Mouse (Mus musculus) forebrain, embryonic 13.5 days (tissue): ENCODE measurements at regions not wholly inside any gene's neighbourhood (a gene's known extent, or its start where the extent isn't known, plus 50 kb on each side); places are given as distances from the start of the nearest gene placed in this dataset.

Experiments used
- ATAC-seq: fragments of 200-750 bp; cut with Nextera tagmentation; 2 replicates; pipeline ENCODE4 v1.8.0; 2017
- H3K27ac ChIP-seq: fragments of 300-500 bp; sonication (generic); 2 replicates; pipeline ENCODE4 v1.5.1; 2015; ENCODE audit warnings: inconsistent platforms, mild to moderate bottlenecking, moderate library complexity
- H3K27me3 ChIP-seq: fragments of 300-500 bp; sonication (generic); 2 replicates; pipeline ENCODE4 v1.6.1; 2015; ENCODE audit warnings: mild to moderate bottlenecking, inconsistent platforms
- H3K36me3 ChIP-seq: fragments of 300-500 bp; sonication (generic); 2 replicates; pipeline ENCODE4 v1.6.1; 2015; ENCODE audit warnings: mild to moderate bottlenecking, inconsistent platforms; ENCODE audit not compliant: poor library complexity, severe bottlenecking
- H3K4me1 ChIP-seq: fragments of 300-500 bp; sonication (generic); 2 replicates; pipeline ENCODE4 v1.6.1; 2015; ENCODE audit warnings: inconsistent platforms
- H3K4me2 ChIP-seq: fragments of 300-500 bp; sonication (generic); 2 replicates; pipeline ENCODE4 v1.6.1; 2015; ENCODE audit warnings: inconsistent platforms, mild to moderate bottlenecking, moderate library complexity
- H3K4me3 ChIP-seq: fragments of 300-500 bp; sonication (generic); 2 replicates; pipeline ENCODE4 v1.5.1; 2015; ENCODE audit warnings: mild to moderate bottlenecking, inconsistent platforms
- H3K9ac ChIP-seq: fragments of 300-500 bp; sonication (generic); 2 replicates; pipeline ENCODE4 v1.6.1; 2015; ENCODE audit warnings: mild to moderate bottlenecking, inconsistent platforms
- H3K9me3 ChIP-seq: fragments of 300-500 bp; sonication (generic); replicated peaks from 2 replicates; pipeline ENCODE4 v1.6.1; 2016; ENCODE audit warnings: inconsistent platforms
- WGBS: fragments of 180-500 bp; shearing (Covaris S2); methylation state at CpG from one replicate; pipeline ENCODE4 v1.1.7; 2015; 5-methylcytosine and 5-hydroxymethylcytosine counted together

DNA sequence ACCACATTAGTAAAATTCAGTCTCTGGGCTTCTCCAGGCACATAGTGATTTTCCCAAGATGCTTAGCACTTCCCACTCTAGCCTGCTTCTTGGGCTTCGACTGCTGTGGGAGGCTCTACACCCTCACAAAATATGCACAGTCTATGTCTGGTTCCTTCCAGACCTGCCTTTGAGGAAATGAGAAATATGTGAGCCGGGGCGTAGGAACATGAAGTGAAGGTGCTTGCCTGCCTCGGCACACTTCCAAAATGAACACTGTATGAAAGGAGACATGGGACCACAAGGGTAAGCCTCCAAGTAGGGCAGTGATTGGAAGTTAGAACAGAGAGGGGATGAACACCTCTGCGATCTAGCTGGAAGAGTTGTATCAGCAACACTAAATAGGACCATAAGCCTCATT is 54.5 kb downstream of the Gm10260 start:
- Histone ChIP-seq H3K27ac (no peak overlapping the region), H3K4me3 (no peak overlapping the region), H3K9ac (no peak overlapping the region), H3K4me2 (no peak overlapping the region), H3K9me3 (no peaks in the 10 kb centered on the region), H3K36me3 (no peaks in the 10 kb centered on the region), H3K27me3 (no peaks in the 10 kb centered on the region), H3K4me1 (no peaks in the 10 kb centered on the region)
- no peak for ATAC-seq
- WGBS, result 93% methylated on average over 5 of the region's 5 CpGs

DNA sequence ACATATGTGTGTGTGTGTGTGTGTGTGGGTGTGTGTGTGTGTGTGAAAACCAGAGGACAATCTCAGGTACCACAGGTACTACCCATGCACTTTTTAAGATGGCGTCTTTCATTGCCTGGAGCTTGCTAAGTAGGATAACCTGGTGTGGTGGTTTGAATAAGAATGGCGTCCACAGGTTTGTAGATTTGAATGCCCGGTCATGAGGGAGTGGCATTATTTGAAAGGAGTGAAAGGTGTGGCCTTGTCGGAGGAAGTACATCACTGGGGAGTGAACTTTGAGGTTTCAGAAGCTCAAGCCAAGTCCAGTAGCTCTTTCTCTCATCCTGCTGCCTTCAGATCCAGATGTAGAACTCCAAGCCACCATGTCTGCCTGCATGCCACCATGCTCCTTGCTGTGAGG is 55.9 kb downstream of the Gm10260 start:
- Histone ChIP-seq H3K27ac (no peak overlapping the region), H3K4me1 (no peaks in the 10 kb centered on the region), H3K9ac (no peak overlapping the region), H3K36me3 (no peaks in the 10 kb centered on the region), H3K4me3 (no peak overlapping the region), H3K9me3 (no peaks in the 10 kb centered on the region), H3K27me3 (no peaks in the 10 kb centered on the region), H3K4me2 (no peak overlapping the region)
- 95% methylated on average over 4 of the region's 4 CpGs for WGBS
- ATAC-seq, result no peak

DNA sequence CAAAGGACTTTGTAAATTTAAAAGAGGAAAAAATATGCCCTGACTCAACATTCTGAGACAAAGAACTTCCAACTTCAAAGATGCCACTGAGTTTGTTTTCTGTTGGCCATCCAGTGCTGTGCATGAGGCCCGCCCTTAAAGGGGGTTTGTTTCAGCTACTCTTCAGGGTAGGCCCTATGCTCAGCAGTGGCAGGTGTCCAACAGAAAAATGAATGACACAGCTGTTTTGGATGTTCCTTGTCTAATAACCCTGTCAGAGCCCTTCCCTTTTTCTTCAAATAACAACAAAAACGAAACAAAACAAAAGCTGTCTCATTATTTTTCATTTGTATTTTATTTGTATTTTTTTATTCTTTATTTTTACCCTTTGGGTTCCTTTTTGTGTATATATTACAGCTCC is 61.5 kb downstream of the Gm10260 start:
- Histone ChIP-seq H3K9ac (no peak overlapping the region), H3K36me3 (no peaks in the 10 kb centered on the region), H3K4me3 (no peak overlapping the region), H3K27ac (no peak overlapping the region), H3K9me3 (no peaks in the 10 kb centered on the region), H3K4me1 (peaks cover 12% of the 10 kb centered on the region), H3K4me2 (no peak overlapping the region), H3K27me3 (no peaks in the 10 kb centered on the region)
- 86% methylated on average over 2 of the region's 2 CpGs for WGBS
- ATAC-seq, result no peak

DNA sequence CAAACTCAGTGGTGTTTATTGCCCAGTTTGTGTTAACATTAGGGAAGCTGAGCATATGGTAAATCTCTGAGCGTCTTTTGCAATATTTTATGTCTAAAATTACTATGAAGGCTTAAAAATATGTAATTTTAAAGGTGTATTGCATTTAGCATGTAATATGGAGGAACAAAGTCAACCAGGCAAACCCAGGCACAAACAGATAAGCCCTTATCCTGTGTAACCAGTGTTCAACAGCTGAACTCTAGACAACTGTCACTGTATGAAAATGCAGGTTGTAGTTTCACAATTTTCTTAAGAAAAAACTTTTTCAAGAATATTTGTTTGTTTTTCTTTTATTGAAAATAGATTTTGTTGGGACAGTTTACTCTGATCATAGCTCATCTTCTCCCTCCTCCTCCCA is 62.1 kb downstream of the Gm10260 start:
- Histone ChIP-seq H3K4me1 (peaks cover 12% of the 10 kb centered on the region), H3K9me3 (no peaks in the 10 kb centered on the region), H3K4me2 (no peak overlapping the region), H3K4me3 (no peak overlapping the region), H3K36me3 (no peaks in the 10 kb centered on the region), H3K27ac (no peak overlapping the region), H3K27me3 (no peaks in the 10 kb centered on the region), H3K9ac (no peak overlapping the region)
- no peak for ATAC-seq
- 88% methylated on average over 1 of the region's 1 CpGs for WGBS

DNA sequence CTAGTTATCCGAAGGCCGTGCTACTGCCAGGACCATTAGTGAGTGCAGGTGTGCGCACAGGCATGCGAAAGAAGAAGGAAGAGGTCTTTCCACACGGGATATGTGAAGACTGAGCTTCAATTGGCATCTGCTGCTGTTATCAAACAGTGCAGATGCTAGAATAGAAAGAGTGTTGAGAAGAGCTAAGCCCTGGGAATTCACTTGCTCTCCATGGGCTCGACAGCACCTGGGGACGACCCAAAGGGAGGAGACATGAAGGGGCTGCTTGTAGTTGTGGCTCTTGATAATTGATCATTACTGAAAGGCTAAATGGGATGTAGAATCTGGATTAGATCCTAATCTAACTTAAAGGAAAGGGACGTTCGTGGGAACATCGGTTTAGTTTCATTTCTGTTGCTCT is 63.2 kb downstream of the Gm10260 start:
- H3K4me3 ChIP-seq, result no peak overlapping the region
- 91% methylated on average over 10 of the region's 10 CpGs for WGBS
- no peak overlapping the region for H3K9ac ChIP-seq
- no peak overlapping the region for H3K4me2 ChIP-seq
- ATAC-seq, result no peak
- H3K36me3 ChIP-seq, result no peaks in the 10 kb centered on the region
- H3K27me3 ChIP-seq, result no peaks in the 10 kb centered on the region
- H3K4me1 ChIP-seq, result peaks cover 12% of the 10 kb centered on the region
- no peak overlapping the region for H3K27ac ChIP-seq
- no peaks in the 10 kb centered on the region for H3K9me3 ChIP-seq

DNA sequence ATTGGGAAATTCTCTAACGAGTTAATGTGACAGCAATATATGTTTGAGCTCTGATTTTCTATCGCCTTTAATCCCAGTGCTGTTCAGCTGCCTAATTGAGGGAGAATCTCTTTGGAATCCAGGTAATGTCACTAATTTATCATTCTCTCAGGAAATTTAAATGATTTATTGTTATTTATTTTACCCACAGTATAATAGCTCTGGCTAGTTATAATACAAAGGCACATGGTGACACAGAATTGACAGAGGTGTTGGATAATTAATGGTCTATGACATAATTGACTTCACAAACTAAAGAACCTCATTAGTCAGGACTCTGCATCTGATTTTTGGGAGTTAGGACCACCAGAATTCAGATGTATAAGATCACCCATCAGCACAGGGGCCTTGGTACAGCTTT is 65.4 kb downstream of the Gm10260 start:
- H3K27ac ChIP-seq, result peak overlapping the region; percentile 52
- ATAC-seq, result no peak
- WGBS, result 51% methylated on average over 2 of the region's 2 CpGs

DNA sequence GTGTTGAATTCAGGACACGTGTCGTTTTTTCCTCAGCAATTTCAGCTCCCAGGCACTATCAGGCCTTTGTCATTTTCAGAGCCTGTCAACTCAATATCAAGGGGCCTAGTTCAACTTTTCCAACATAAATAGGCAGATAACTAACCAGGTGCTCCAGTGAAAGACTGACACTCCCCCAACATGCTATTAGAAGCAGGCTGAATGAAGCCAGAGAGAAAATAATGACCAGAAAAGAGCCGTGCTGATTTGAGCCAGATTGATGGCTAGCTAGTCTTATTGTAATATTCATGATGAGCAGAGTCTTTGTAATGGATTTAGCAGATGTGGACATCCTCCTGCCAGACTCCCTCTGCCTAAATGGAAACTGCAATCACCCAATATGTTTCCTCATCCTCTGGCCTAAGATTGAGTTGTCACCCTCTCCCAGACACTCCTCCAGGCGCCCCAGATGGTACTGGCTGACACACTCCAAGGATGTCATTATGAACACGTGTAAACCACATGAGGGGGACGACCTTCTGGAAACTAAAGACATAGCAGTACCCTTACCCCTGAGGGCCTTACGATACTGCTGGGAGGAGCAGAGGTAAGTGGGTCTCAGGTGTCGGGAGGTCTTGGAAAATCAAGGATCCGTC is 66.0 kb downstream of the Gm10260 start:
- 51% methylated on average over 9 of the region's 9 CpGs for WGBS
- H3K27ac ChIP-seq, result peak overlapping the region; percentile 52

More for the DNA sequence above, 65.4 kb downstream of the Gm10260 start:
- Histone ChIP-seq H3K4me1 (peaks cover 12% of the 10 kb centered on the region), H3K4me3 (no peak overlapping the region), H3K36me3 (no peaks in the 10 kb centered on the region), H3K9me3 (no peaks in the 10 kb centered on the region), H3K9ac (no peak overlapping the region), H3K27me3 (no peaks in the 10 kb centered on the region), H3K4me2 (no peak overlapping the region)

DNA sequence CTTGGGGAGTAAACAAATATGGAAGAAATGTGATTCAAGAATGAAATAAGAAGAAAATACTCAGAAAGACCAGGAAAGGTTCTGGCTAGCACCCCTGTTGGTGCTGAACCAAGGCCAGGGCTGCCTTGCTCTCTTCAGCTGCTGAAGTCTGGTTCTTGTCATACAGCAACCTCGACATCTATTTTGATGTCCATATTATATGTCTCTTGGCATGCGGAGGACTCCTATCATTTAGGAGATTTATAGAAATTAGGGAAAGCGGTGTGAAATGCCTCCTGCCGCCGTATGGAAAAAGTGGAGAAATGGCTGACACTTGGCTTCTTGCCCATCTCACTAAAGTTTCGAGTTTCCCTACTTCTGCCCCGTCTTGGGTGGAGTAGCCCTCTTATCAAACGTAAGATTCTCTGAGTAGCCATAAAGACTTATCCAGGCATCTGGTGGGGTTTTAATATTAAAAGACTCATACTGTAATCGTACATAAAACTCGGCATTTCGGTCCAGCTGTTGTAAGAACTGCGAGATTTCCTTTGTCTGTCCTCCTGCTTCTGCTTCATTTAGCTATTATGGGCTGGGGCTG is 72.0 kb downstream of the Gm10260 start:
- Histone ChIP-seq H3K9me3 (no peaks in the 10 kb centered on the region), H3K27ac (no peak overlapping the region)
- no peak for ATAC-seq

More for the DNA sequence above, 66.0 kb downstream of the Gm10260 start:
- H3K9me3 ChIP-seq, result no peaks in the 10 kb centered on the region
- no peaks in the 10 kb centered on the region for H3K36me3 ChIP-seq
- ATAC-seq, result peak; percentile 88
- no peaks in the 10 kb centered on the region for H3K27me3 ChIP-seq
- no peak overlapping the region for H3K4me2 ChIP-seq
- H3K4me3 ChIP-seq, result no peak overlapping the region
- H3K9ac ChIP-seq, result no peak overlapping the region
- H3K4me1 ChIP-seq, result peaks cover 12% of the 10 kb centered on the region

DNA sequence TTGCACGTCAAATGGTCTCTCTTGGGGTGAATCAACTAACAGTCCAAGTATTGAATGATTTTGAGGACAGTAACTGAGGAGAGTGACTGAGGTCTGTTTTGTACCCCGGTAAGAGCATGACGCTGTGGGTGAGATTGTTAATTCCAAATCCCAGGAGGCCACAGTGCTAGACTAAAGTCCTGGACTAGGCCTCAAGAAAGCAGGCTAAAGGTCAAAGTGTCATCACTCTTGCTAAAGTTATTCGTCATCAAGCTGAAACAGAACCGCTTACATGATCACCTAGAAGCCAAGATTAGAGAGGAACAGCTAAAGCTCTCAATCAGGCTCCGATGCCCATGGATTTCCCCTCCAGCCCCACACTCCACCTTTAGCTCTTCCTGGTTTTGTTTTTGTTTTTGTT is 76.6 kb downstream of the Gm10260 start:
- Histone ChIP-seq H3K36me3 (no peaks in the 10 kb centered on the region), H3K4me3 (no peak overlapping the region), H3K27me3 (no peaks in the 10 kb centered on the region), H3K4me1 (peaks cover 11% of the 10 kb centered on the region), H3K9me3 (no peaks in the 10 kb centered on the region), H3K9ac (no peak overlapping the region), H3K4me2 (no peak overlapping the region), H3K27ac (no peak overlapping the region)
- 91% methylated on average over 6 of the region's 6 CpGs for WGBS
- no peak for ATAC-seq

More for the DNA sequence above, 72.0 kb downstream of the Gm10260 start:
- Histone ChIP-seq H3K4me1 (no peaks in the 10 kb centered on the region), H3K36me3 (no peaks in the 10 kb centered on the region), H3K4me2 (no peak overlapping the region), H3K27me3 (no peaks in the 10 kb centered on the region), H3K4me3 (no peak overlapping the region), H3K9ac (no peak overlapping the region)
- 93% methylated on average over 12 of the region's 12 CpGs for WGBS

DNA sequence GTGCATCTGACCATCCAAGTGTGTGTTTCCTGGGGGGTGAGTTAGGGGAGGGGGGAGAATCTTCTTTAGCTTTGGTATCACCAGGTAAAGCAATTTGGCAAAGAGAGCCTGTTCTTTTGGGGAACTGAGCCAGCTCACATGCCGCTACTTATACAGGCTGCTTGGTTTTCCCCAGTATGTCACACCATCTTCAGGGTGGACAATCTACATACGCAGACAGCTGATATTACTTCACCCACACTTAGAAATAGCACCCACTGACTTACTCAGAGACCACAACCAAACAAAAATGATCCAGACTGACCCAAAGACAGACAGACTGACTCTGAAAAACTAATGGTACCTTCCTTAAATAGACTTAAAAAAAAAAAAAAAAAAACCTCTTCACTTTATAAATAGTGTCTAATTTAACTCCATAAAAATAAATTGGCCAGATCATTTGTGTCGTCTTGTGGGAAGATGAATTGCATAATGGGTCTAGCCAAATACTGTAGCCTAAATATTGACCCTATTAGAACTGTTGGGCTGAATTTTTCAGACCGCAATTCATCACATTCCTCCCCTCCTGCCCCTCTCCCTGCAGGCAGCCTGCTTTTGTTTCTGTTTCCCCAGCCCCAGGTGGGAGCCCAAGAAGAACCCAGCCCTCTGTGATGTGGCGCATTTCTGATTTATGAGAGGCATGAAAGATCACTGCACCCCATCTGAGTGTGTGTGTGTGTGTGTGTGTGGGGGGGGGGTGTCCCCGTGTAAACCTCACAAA is 79.0 kb downstream of the Gm10260 start:
- H3K4me2 ChIP-seq, result no peak overlapping the region
- no peaks in the 10 kb centered on the region for H3K9me3 ChIP-seq
- H3K4me3 ChIP-seq, result no peak overlapping the region
- H3K36me3 ChIP-seq, result no peaks in the 10 kb centered on the region
- ATAC-seq, result no peak
- H3K27me3 ChIP-seq, result no peaks in the 10 kb centered on the region
- H3K9ac ChIP-seq, result no peak overlapping the region
- peaks cover 14% of the 10 kb centered on the region for H3K4me1 ChIP-seq
- H3K27ac ChIP-seq, result no peak overlapping the region
- WGBS, result 45% methylated on average over 6 of the region's 6 CpGs

DNA sequence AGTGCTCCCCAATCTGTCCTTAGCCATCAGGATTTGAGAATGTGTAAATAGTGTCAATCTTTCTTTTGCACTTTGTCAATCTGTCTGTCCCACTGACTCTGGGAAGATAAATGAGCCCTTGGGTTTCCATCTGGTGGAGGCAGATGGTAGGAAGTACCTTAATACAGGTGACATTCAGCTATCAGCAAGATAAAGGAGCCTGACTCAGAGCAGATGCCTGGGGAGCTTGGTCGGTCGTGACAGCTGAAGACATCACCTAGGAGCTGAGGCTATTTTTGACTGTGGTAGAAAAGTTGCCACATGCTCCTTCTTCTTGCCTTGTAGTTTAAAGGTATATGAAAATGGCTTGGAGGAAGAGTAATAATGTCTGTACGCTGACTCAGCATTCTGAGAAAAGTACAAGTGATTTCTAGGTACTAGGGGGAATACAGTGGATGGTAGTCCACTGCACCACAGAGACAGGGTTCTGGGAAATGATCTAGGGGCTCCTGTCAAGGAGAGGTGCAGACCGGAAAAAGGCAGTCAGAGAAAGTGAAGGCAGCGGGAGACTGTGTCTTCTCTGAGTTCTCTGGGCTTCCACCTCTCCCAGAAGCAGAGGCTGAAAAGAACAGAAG is 80.0 kb downstream of the Gm10260 start:
- no peak for ATAC-seq
- H3K4me3 ChIP-seq, result no peak overlapping the region
- no peaks in the 10 kb centered on the region for H3K36me3 ChIP-seq
- no peak overlapping the region for H3K4me2 ChIP-seq
- no peaks in the 10 kb centered on the region for H3K27me3 ChIP-seq
- H3K4me1 ChIP-seq, result peaks cover 19% of the 10 kb centered on the region
- 81% methylated on average over 5 of the region's 5 CpGs for WGBS
- H3K27ac ChIP-seq, result no peak overlapping the region
- H3K9ac ChIP-seq, result no peak overlapping the region
- H3K9me3 ChIP-seq, result no peaks in the 10 kb centered on the region

DNA sequence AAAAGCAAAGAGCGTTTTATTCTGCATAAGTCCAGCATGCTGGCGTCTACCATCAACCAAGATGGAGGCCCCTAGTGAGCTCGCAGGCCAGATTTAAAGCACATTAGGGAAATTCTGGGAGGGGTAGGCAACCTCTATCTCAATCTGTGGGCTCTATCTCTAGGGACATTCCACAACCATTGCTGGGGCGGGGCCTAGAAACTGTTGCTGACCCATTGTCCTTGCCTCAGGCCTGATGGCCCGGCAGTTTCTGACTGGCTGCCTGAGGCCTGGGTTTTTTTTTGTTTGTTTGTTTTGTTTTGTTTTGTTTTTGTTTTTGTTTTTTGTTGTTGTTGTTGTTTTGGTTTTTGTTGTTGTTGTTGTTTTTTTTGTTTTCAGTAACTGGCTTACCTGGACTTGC is 81.4 kb downstream of the Gm10260 start:
- H3K36me3 ChIP-seq, result no peaks in the 10 kb centered on the region
- no peak overlapping the region for H3K27ac ChIP-seq
- no peaks in the 10 kb centered on the region for H3K9me3 ChIP-seq
- no peak overlapping the region for H3K9ac ChIP-seq
- no peak for ATAC-seq
- H3K4me1 ChIP-seq, result peaks cover 19% of the 10 kb centered on the region
- WGBS, result 92% methylated on average over 5 of the region's 5 CpGs
- no peak overlapping the region for H3K4me2 ChIP-seq
- no peak overlapping the region for H3K4me3 ChIP-seq
- H3K27me3 ChIP-seq, result no peaks in the 10 kb centered on the region
